Mouse (Mus musculus): ENCODE measurements around the gene Shb. TPM values are rescaled to one million over a fixed set of nuclear protein-coding genes. Genes with fewer than 3 reads are reported as not detected.
A peak's percentile ranks its signal among the peaks of the same experiment; 100 is the strongest.

The Shb gene
- polyA plus RNA-seq, 1 experiment from 2014 or later, result 3.0 TPM

GRCm38 (mm10) chr4:45464941-45465340 lies 67.3 kb downstream of the Shb start:
- peaks cover 72% of the 10 kb centered on the region for H3K4me1 ChIP-seq (replicated peaks)
- H3K4me3 ChIP-seq (replicated peaks), result no peak overlapping the region
- no peak overlapping the region for H3K4me2 ChIP-seq
- H3K36me3 ChIP-seq, result peaks cover 12% of the 10 kb centered on the region
- H3K9me3 ChIP-seq (replicated peaks), result no peaks in the 10 kb centered on the region
- no peaks in the 10 kb centered on the region for H3K27me3 ChIP-seq
- DNase-seq (no peak), ATAC-seq (ENCODE audit: low read depth) (no peak)
- WGBS (ENCODE audit: insufficient replicate concordance), result 85% methylated on average over 9 of the region's 9 CpGs
- H3K9ac ChIP-seq, result no peak overlapping the region
- no peak overlapping the region for H3K27ac ChIP-seq

- DNase-seq (no peak), ATAC-seq (ENCODE audit: low read depth) (no peak)
- Histone ChIP-seq H3K4me3 (replicated peaks) (no peak overlapping the region), H3K9me3 (replicated peaks) (no peaks in the 10 kb centered on the region), H3K9ac (no peak overlapping the region), H3K27ac (no peak overlapping the region), H3K36me3 (peaks cover 12% of the 10 kb centered on the region), H3K4me2 (no peak overlapping the region), H3K27me3 (no peaks in the 10 kb centered on the region), H3K4me1 (replicated peaks) (peaks cover 72% of the 10 kb centered on the region)
- 77% methylated on average over 12 of the region's 12 CpGs for WGBS (ENCODE audit: insufficient replicate concordance)
These were observed 67.7 kb downstream of the Shb start for GRCm38 (mm10) chr4:45464528-45464927.

GRCm38 (mm10) chr4:45464123-45464522 lies 68.1 kb downstream of the Shb start:
- 81% methylated on average over 3 of the region's 3 CpGs for WGBS (ENCODE audit: insufficient replicate concordance)
- ATAC-seq (ENCODE audit: low read depth) (no peak), DNase-seq (no peak)
- Histone ChIP-seq H3K9ac (no peak overlapping the region), H3K4me1 (replicated peaks) (peaks cover 71% of the 10 kb centered on the region), H3K27ac (no peak overlapping the region), H3K27me3 (no peaks in the 10 kb centered on the region), H3K4me3 (replicated peaks) (no peak overlapping the region), H3K36me3 (peaks cover 12% of the 10 kb centered on the region), H3K4me2 (no peak overlapping the region), H3K9me3 (replicated peaks) (no peaks in the 10 kb centered on the region)

GRCm38 (mm10) chr4:45462628-45463027 lies 69.6 kb downstream of the Shb start:
- 25% methylated on average over 5 of the region's 5 CpGs for WGBS (ENCODE audit: insufficient replicate concordance)
- Histone ChIP-seq H3K27me3 (no peaks in the 10 kb centered on the region), H3K4me2 (no peak overlapping the region), H3K9ac (0 out of 2 replicates have a peak overlapping the region, but pooled peaks have one; percentile 5), H3K4me1 (replicated peaks) (peaks cover 61% of the 10 kb centered on the region), H3K4me3 (replicated peaks) (no peak overlapping the region), H3K9me3 (replicated peaks) (no peaks in the 10 kb centered on the region), H3K27ac (peak overlapping the region; percentile 67), H3K36me3 (peaks cover 17% of the 10 kb centered on the region)
- DNase-seq (peak; percentile 74), ATAC-seq (ENCODE audit: low read depth) (peak; percentile 98)

- no peak for ATAC-seq (ENCODE audit: low read depth)
- no peak overlapping the region for H3K4me2 ChIP-seq
- H3K27me3 ChIP-seq, result no peaks in the 10 kb centered on the region
- peaks cover 51% of the 10 kb centered on the region for H3K4me1 ChIP-seq (replicated peaks)
- H3K9ac ChIP-seq, result peak overlapping the region; percentile 36; the same call in 1 of the 2 replicates
- 42% methylated on average over 7 of the region's 7 CpGs for WGBS (ENCODE audit: insufficient replicate concordance)
- no peak overlapping the region for H3K4me3 ChIP-seq (replicated peaks)
- H3K27ac ChIP-seq, result no peak overlapping the region
- DNase-seq, result no peak
- H3K9me3 ChIP-seq (replicated peaks), result no peaks in the 10 kb centered on the region
- peaks cover 25% of the 10 kb centered on the region for H3K36me3 ChIP-seq
These were observed 70.6 kb downstream of the Shb start for GRCm38 (mm10) chr4:45461661-45462060.

GRCm38 (mm10) chr4:45459375-45459774 lies 72.9 kb downstream of the Shb start:
- Histone ChIP-seq H3K27ac (no peak overlapping the region), H3K9ac (no peak overlapping the region), H3K4me1 (replicated peaks) (peaks cover 43% of the 10 kb centered on the region), H3K4me3 (replicated peaks) (no peak overlapping the region), H3K27me3 (no peaks in the 10 kb centered on the region), H3K9me3 (replicated peaks) (no peaks in the 10 kb centered on the region), H3K36me3 (peaks cover 33% of the 10 kb centered on the region), H3K4me2 (no peak overlapping the region)
- WGBS (ENCODE audit: insufficient replicate concordance), result 84% methylated on average over 9 of the region's 9 CpGs
- ATAC-seq (ENCODE audit: low read depth) (no peak), DNase-seq (no peak)

- no peaks in the 10 kb centered on the region for H3K27me3 ChIP-seq
- H3K4me2 ChIP-seq, result no peak overlapping the region
- DNase-seq, result no peak
- peaks cover 46% of the 10 kb centered on the region for H3K4me1 ChIP-seq (replicated peaks)
- H3K27ac ChIP-seq, result no peak overlapping the region
- H3K9me3 ChIP-seq (replicated peaks), result no peaks in the 10 kb centered on the region
- WGBS (ENCODE audit: insufficient replicate concordance), result 82% methylated on average over 2 of the region's 2 CpGs
- ATAC-seq (ENCODE audit: low read depth), result no peak
- no peak overlapping the region for H3K4me3 ChIP-seq (replicated peaks)
- no peak overlapping the region for H3K9ac ChIP-seq
- H3K36me3 ChIP-seq, result peaks cover 33% of the 10 kb centered on the region
These were observed 74.7 kb downstream of the Shb start for GRCm38 (mm10) chr4:45457543-45457942.

GRCm38 (mm10) chr4:45455001-45455400 lies 77.3 kb downstream of the Shb start:
- H3K27ac ChIP-seq, result no peak overlapping the region
- 71% methylated on average over 4 of the region's 4 CpGs for WGBS (ENCODE audit: insufficient replicate concordance)
- H3K36me3 ChIP-seq, result peaks cover 38% of the 10 kb centered on the region
- H3K27me3 ChIP-seq, result no peaks in the 10 kb centered on the region
- ATAC-seq (ENCODE audit: low read depth) (no peak), DNase-seq (no peak)
- no peaks in the 10 kb centered on the region for H3K9me3 ChIP-seq (replicated peaks)
- no peak overlapping the region for H3K4me3 ChIP-seq (replicated peaks)
- no peak overlapping the region for H3K4me2 ChIP-seq
- H3K9ac ChIP-seq, result no peak overlapping the region
- H3K4me1 ChIP-seq (replicated peaks), result peaks cover 52% of the 10 kb centered on the region

GRCm38 (mm10) chr4:45453271-45453851 lies 78.9 kb downstream of the Shb start:
- Histone ChIP-seq H3K4me3 (replicated peaks) (no peak overlapping the region), H3K4me1 (replicated peaks) (peaks cover 52% of the 10 kb centered on the region), H3K27me3 (no peaks in the 10 kb centered on the region), H3K36me3 (peaks cover 34% of the 10 kb centered on the region), H3K27ac (peak overlapping the region; percentile 79), H3K9ac (no peak overlapping the region), H3K9me3 (replicated peaks) (no peaks in the 10 kb centered on the region), H3K4me2 (no peak overlapping the region)
- DNase-seq, result no peak
- 71% methylated on average over 3 of the region's 3 CpGs for WGBS (ENCODE audit: insufficient replicate concordance)
- ATAC-seq (ENCODE audit: low read depth), result peak; percentile 59

GRCm38 (mm10) chr4:45452569-45453111 lies 79.6 kb downstream of the Shb start:
- Histone ChIP-seq H3K36me3 (peaks cover 28% of the 10 kb centered on the region), H3K4me1 (replicated peaks) (peaks cover 50% of the 10 kb centered on the region), H3K27ac (peak overlapping the region; percentile 79), H3K4me3 (replicated peaks) (no peak overlapping the region), H3K9ac (no peak overlapping the region), H3K27me3 (no peaks in the 10 kb centered on the region), H3K9me3 (replicated peaks) (no peaks in the 10 kb centered on the region), H3K4me2 (no peak overlapping the region)
- 54% methylated on average over 7 of the region's 7 CpGs for WGBS (ENCODE audit: insufficient replicate concordance)
- no peak for DNase-seq
- peak; percentile 64 for ATAC-seq (ENCODE audit: low read depth)

- no peak for DNase-seq
- 81% methylated on average over 5 of the region's 5 CpGs for WGBS (ENCODE audit: insufficient replicate concordance)
- H3K9me3 ChIP-seq (replicated peaks), result no peaks in the 10 kb centered on the region
- no peak overlapping the region for H3K9ac ChIP-seq
- no peak for ATAC-seq (ENCODE audit: low read depth)
- H3K4me3 ChIP-seq (replicated peaks), result no peak overlapping the region
- no peaks in the 10 kb centered on the region for H3K27me3 ChIP-seq
- H3K27ac ChIP-seq, result no peak overlapping the region
- H3K4me2 ChIP-seq, result no peak overlapping the region
- peaks cover 41% of the 10 kb centered on the region for H3K36me3 ChIP-seq
- H3K4me1 ChIP-seq (replicated peaks), result peaks cover 39% of the 10 kb centered on the region
These were observed 83.3 kb downstream of the Shb start for GRCm38 (mm10) chr4:45449012-45449411.

- peaks cover 34% of the 10 kb centered on the region for H3K4me1 ChIP-seq (replicated peaks)
- H3K27me3 ChIP-seq, result no peaks in the 10 kb centered on the region
- no peak overlapping the region for H3K27ac ChIP-seq
- WGBS (ENCODE audit: insufficient replicate concordance), result 75% methylated on average over 7 of the region's 7 CpGs
- no peak for DNase-seq
- no peak for ATAC-seq (ENCODE audit: low read depth)
- no peak overlapping the region for H3K9ac ChIP-seq
- no peaks in the 10 kb centered on the region for H3K9me3 ChIP-seq (replicated peaks)
- no peak overlapping the region for H3K4me3 ChIP-seq (replicated peaks)
- peaks cover 46% of the 10 kb centered on the region for H3K36me3 ChIP-seq
- H3K4me2 ChIP-seq, result no peak overlapping the region
These were observed 83.8 kb downstream of the Shb start for GRCm38 (mm10) chr4:45448481-45448880.
